Comparison of ENCODE assay signal across 8 mouse cellular contexts in genomic region chr19:46395109-46396009, GRCm38 (mm10). TPM values are rescaled to one million over a fixed set of nuclear protein-coding genes. Genes with fewer than 3 reads are reported as not detected.
DNase-seq lines count a peak whose midpoint lies in the region; ATAC-seq and TF ChIP-seq lines count a peak whose summit lies in the region.

Gene Actr1a, minus strand, starts transcription at chr19:46395748.

- peak; percentile 96 for DNase-seq in gastrocnemius, postnatal 10 days
- peak; percentile 100 for DNase-seq in induced T-regulatory cell, adult 2 months (ENCODE audit: low read depth)
- peak; percentile 95 to 99 for DNase-seq in left cerebral cortex, adult 9 months (ENCODE audit: low spot score in 2 of 2)
- DNase-seq in right cerebral cortex, postnatal 14 days = peak; percentile 98
- peak; percentile 96 to 97 for DNase-seq in urinary bladder, postnatal 36 days (ENCODE audit: low spot score in 2 of 2)

- H3K4me1 ChIP-seq in cortical plate, adult 2 months (ENCODE audit: control insufficient read depth, insufficient read depth, low read length) = peaks cover 7% of the 10 kb centered on the region; the same call in 1 of the 2 replicates

- ATAC-seq in activated CD4-positive, CD25-positive, alpha-beta regulatory T cell, adult 4 months = peak; percentile 91
- ATAC-seq in megakaryocyte progenitor cell, adult 5-6 weeks (replicated peaks; ENCODE audit: poor library complexity) = peak; percentile 78

- H3K4me3 ChIP-seq in cortical plate, adult 2 months (ENCODE audit: insufficient read depth, low read length) = peak within 1 kb of the TSS; percentile 69

- no peak for TF ChIP-seq CTCF in cortical plate, adult 2 months (IDR thresholded peaks at IDR 0.05; ENCODE audit: extremely low read depth, insufficient read depth, low read length)

- TF ChIP-seq POLR2A in cortical plate, adult 2 months (IDR thresholded peaks at IDR 0.05; ENCODE audit: extremely low read depth, insufficient read depth, low read length) = peak; percentile 96

- peak within 1 kb of the TSS; percentile 48; the same call in 1 of the 2 replicates for H3K27ac ChIP-seq in cortical plate, adult 2 months (ENCODE audit: insufficient read depth, low read length)

RNA-seq across cellular contexts. Expression of gene Actr1a, which starts in this region (rescaled TPM):
- polyA plus RNA-seq in activated CD4-positive, CD25-positive, alpha-beta regulatory T cell, adult 4 months (2017; shearing (Covaris generic)) = 10 to 100 TPM; 86.1 to 87.6 TPM
- polyA plus RNA-seq in cortical plate, adult 2 months (2012; rRNA removed) = 183 and 188 TPM in 2 replicates
- total RNA-seq in gastrocnemius, postnatal 10 days (2021) = 10 to 100 TPM; 65.1 to 69.1 TPM
- 46.0 and 52.2 TPM in 2 replicates for total RNA-seq in megakaryocyte progenitor cell, adult 5-6 weeks (2015)
- 76.3 and 87.6 TPM in 2 replicates for total RNA-seq in megakaryocyte progenitor cell, adult 5-6 weeks (2017)

Comparison
In these comparisons a context has a peak if more than half of its experiments do, and no peak if none do; other contexts are left out.
1. Peak in every context shown above with its lines: DNase-seq, ATAC-seq, H3K4me3 ChIP-seq and H3K27ac ChIP-seq.